Mouse (Mus musculus) E14TG2a.4 (cell line): Measurements from ENCODE around the gene Syce3.

Source experiments
- H3K27me3 ChIP-seq: 2 replicates; pipeline ENCODE4 v1.6.1; 2014; ENCODE audit warnings: low read length, control low read depth; ENCODE audit not compliant: insufficient read depth
- H3K36me3 ChIP-seq: 2 replicates; pipeline ENCODE4 v1.6.1; 2014; ENCODE audit warnings: low read length, control low read depth; ENCODE audit not compliant: insufficient read depth
- H3K4me1 ChIP-seq: replicated peaks from 2 replicates; pipeline ENCODE4 v1.6.1; 2014; ENCODE audit warnings: low read depth, low read length, control low read depth
- H3K4me3 ChIP-seq: replicated peaks from 2 replicates; pipeline ENCODE4 v1.5.1; 2014; ENCODE audit warnings: mild to moderate bottlenecking, low read length
- H3K9me3 ChIP-seq: 2 replicates; pipeline ENCODE4 v1.6.1; 2014; ENCODE audit warnings: low read length, control low read depth
- CTCF ChIP-seq: conservative IDR thresholded peaks from 2 replicates; pipeline ENCODE4 v1.5.1; 2014; ENCODE audit warnings: low read length
- NANOG ChIP-seq: IDR thresholded peaks from 2 replicates; pipeline ENCODE4 v1.6.1; 2014; ENCODE audit warnings: borderline replicate concordance, low read length, mixed read lengths
- POU5F1 ChIP-seq: IDR thresholded peaks from 2 replicates; pipeline ENCODE4 v1.6.1; 2014; ENCODE audit warnings: low read length, borderline replicate concordance

The Syce3 gene

GRCm38 (mm10) chr15:89377938-89378828 is 32.1 kb downstream of the Syce3 start:
- Histone ChIP-seq H3K4me3 (peak overlapping the region; percentile 76), H3K27me3 (peaks cover 59% of the 10 kb centered on the region), H3K4me1 (peaks cover 50% of the 10 kb centered on the region), H3K9me3 (no peaks in the 10 kb centered on the region), H3K36me3 (peaks cover under 1% of the 10 kb centered on the region; the same call in 1 of the 2 replicates)
- TF ChIP-seq CTCF (no peak), POU5F1 (no peak), NANOG (no peak)

GRCm38 (mm10) chr15:89377362-89377761 is 32.9 kb downstream of the Syce3 start:
- H3K4me1 ChIP-seq, result peaks cover 59% of the 10 kb centered on the region
- H3K4me3 ChIP-seq, result peak overlapping the region; percentile 76; the same call in 1 of the 2 replicates
- no peak for TF ChIP-seq POU5F1
- no peak for TF ChIP-seq NANOG
- TF ChIP-seq CTCF, result no peak
- H3K9me3 ChIP-seq, result no peaks in the 10 kb centered on the region
- peaks cover 9% of the 10 kb centered on the region for H3K36me3 ChIP-seq
- H3K27me3 ChIP-seq, result peaks cover 52% of the 10 kb centered on the region

DNA sequence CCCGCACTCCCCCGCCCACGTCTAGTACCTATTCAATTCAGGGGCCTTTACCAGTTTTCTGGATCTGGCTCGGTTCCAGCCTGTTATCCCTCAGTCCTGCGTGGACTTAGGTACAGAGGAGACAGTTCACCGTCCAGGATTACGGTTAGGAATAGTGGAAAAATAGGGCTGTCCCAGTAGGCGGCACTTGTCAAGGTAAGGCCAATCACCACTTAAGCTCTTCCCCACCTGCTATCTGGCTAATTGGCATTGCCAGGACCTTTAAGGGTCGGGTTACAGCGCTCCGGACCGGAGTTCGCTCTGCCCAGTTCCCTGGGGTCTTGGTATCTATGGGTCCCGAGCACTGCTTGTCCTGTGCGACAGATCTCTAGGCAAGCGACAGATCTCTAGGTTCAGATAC is 33.3 kb downstream of the Syce3 start, which contains the start of gene Tymp:
Tymp (minus strand) TSS at position 83 of the 400 bp plus-strand sequence.
- TF ChIP-seq CTCF, result no peak
- no peak for TF ChIP-seq POU5F1
- no peak for TF ChIP-seq NANOG
- peak within 1 kb of the TSS; percentile 76 for H3K4me3 ChIP-seq
- H3K4me1 ChIP-seq, result peaks cover 63% of the 10 kb centered on the region

GRCm38 (mm10) chr15:89376040-89376439 is 34.3 kb downstream of the Syce3 start:
- no peaks in the 10 kb centered on the region for H3K9me3 ChIP-seq
- no peak overlapping the region for H3K4me3 ChIP-seq
- peaks cover 22% of the 10 kb centered on the region for H3K36me3 ChIP-seq
- peaks cover 72% of the 10 kb centered on the region for H3K4me1 ChIP-seq
- TF ChIP-seq CTCF, result no peak
- no peak for TF ChIP-seq NANOG
- no peak for TF ChIP-seq POU5F1
- H3K27me3 ChIP-seq, result peaks cover 43% of the 10 kb centered on the region

More for the DNA sequence above, 33.3 kb downstream of the Syce3 start, which contains the start of gene Tymp:
- peaks cover 13% of the 10 kb centered on the region for H3K36me3 ChIP-seq
- no peaks in the 10 kb centered on the region for H3K9me3 ChIP-seq
- peaks cover 48% of the 10 kb centered on the region for H3K27me3 ChIP-seq

DNA sequence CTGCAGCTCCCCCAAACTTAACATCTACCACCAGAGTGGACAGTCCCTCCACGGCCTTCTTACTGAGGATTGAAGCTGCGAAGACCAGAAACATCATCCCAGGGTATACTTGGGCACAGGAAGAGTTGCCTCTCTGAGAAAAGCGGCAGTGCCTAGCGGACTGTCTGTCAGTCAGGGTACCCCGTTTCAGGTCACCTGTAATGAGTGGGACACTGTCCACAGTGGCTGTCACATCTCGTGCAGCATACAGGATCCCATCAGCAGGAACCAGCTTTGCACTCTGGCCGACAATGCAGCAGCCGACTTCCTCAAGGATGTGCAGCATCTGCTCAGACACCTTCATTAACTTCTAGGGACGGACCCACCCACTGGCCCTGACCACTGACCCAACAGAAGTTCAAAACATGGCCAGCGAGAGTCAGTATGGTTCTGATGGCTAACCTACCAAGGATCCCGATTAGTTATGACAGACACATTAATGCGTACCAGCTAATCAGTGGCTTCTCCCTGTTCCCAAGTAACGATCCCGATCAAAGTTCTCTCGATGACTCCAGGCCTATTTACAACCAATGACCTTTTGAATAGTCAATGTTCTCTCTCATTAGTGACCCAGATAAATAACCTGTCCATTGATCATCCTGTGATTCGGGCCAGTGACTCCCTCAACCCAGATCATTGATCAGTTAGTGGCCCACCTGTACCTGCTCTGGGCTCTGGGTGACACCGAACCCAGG is 35.3 kb downstream of the Syce3 start:
- TF ChIP-seq POU5F1, result no peak
- no peak for TF ChIP-seq CTCF
- H3K4me1 ChIP-seq, result peaks cover 82% of the 10 kb centered on the region
- H3K4me3 ChIP-seq, result peak overlapping the region; percentile 88
- H3K36me3 ChIP-seq, result peaks cover 33% of the 10 kb centered on the region
- H3K27me3 ChIP-seq, result peaks cover 35% of the 10 kb centered on the region
- H3K9me3 ChIP-seq, result no peaks in the 10 kb centered on the region

- H3K9me3 ChIP-seq, result no peaks in the 10 kb centered on the region
- peaks cover 39% of the 10 kb centered on the region for H3K36me3 ChIP-seq
- H3K4me3 ChIP-seq, result peak overlapping the region; percentile 88
- TF ChIP-seq POU5F1, result no peak
- no peak for TF ChIP-seq NANOG
- TF ChIP-seq CTCF, result no peak
- peaks cover 30% of the 10 kb centered on the region for H3K27me3 ChIP-seq
- peaks cover 84% of the 10 kb centered on the region for H3K4me1 ChIP-seq
These were observed 36.0 kb downstream of the Syce3 start for GRCm38 (mm10) chr15:89374340-89374739.

- H3K9me3 ChIP-seq, result no peaks in the 10 kb centered on the region
- H3K4me3 ChIP-seq, result peak within 1 kb of the TSS; percentile 88
- H3K36me3 ChIP-seq, result peaks cover 44% of the 10 kb centered on the region
- peaks cover 25% of the 10 kb centered on the region for H3K27me3 ChIP-seq
- peaks cover 84% of the 10 kb centered on the region for H3K4me1 ChIP-seq
- TF ChIP-seq POU5F1 (no peak), CTCF (peak; percentile 54)
These were observed 36.5 kb downstream of the Syce3 start, which contains the start of gene Sco2 for GRCm38 (mm10) chr15:89373762-89374248. Gene Sco2 (minus strand): TSS chr15:89373846.
